Mouse (Mus musculus) kidney, embryonic 14.5 days (tissue): Measurements from ENCODE around the gene Cisd3. TPM values are rescaled to one million over a fixed set of nuclear protein-coding genes. Genes with fewer than 3 reads are reported as not detected.

Experiments used
- ATAC-seq: fragments of 200-750 bp; cut with Nextera tagmentation; 2 replicates; pipeline ENCODE4 v1.8.0; 2017; ENCODE audit warnings: moderate number of reproducible peaks, mild to moderate bottlenecking, moderate TSS enrichment, moderate library complexity; ENCODE audit not compliant: low FRiP score, low TSS enrichment
- H3K27ac ChIP-seq: fragments of 300-500 bp; sonication (generic); 2 replicates; pipeline ENCODE4 v1.5.1; 2014; ENCODE audit warnings: low read depth, mild to moderate bottlenecking, low read length, moderate library complexity, mixed read lengths
- H3K27me3 ChIP-seq: fragments of 300-500 bp; sonication (generic); 2 replicates; pipeline ENCODE4 v1.6.1; 2014; ENCODE audit warnings: mild to moderate bottlenecking, low read length; ENCODE audit not compliant: control insufficient read depth, insufficient read depth
- H3K36me3 ChIP-seq: fragments of 300-500 bp; sonication (generic); 2 replicates; pipeline ENCODE4 v1.6.1; 2014; ENCODE audit warnings: low read length, mixed read lengths; ENCODE audit not compliant: control insufficient read depth, insufficient read depth
- H3K4me1 ChIP-seq: fragments of 300-500 bp; sonication (generic); 2 replicates; pipeline ENCODE4 v1.6.1; 2014; ENCODE audit warnings: low read length, mixed read lengths; ENCODE audit not compliant: control insufficient read depth, insufficient read depth
- H3K4me2 ChIP-seq: fragments of 300-500 bp; sonication (generic); replicated peaks from 2 replicates; pipeline ENCODE4 v1.6.1; 2014; ENCODE audit warnings: low read depth, mild to moderate bottlenecking, low read length
- H3K4me3 ChIP-seq: fragments of 300-500 bp; sonication (generic); 2 replicates; pipeline ENCODE4 v1.5.1; 2014; ENCODE audit warnings: mild to moderate bottlenecking, low read length
- H3K9ac ChIP-seq: fragments of 300-500 bp; sonication (generic); 2 replicates; pipeline ENCODE4 v1.6.1; 2014; ENCODE audit warnings: low read depth, mild to moderate bottlenecking, low read length, moderate library complexity
- H3K9me3 ChIP-seq: fragments of 300-500 bp; sonication (generic); 2 replicates; pipeline ENCODE4 v1.6.1; 2016; ENCODE audit warnings: low read length; ENCODE audit not compliant: control insufficient read depth
- WGBS: fragments of 180-500 bp; shearing (Covaris S2); extraction: QIAGEN DNeasy Blood & Tissue Kit; methylation state at CpG from one replicate; pipeline ENCODE4 v1.1.7; 2014; 5-methylcytosine and 5-hydroxymethylcytosine counted together
- polyA plus RNA-seq: library from polyadenylated mRNA; unstranded; fragments of >200 nt; fragmentation: Nextera tagmentation; extraction: Ambion mirVana; gene quantifications from 2 replicates; pipeline ENCODE4 v1.2.1, GENCODE M21; 2014

Cisd3 gene
- polyA plus RNA-seq, 1 experiment from 2014 or later: 30.5 TPM

GRCm38 (mm10) chr11:97661648-97662133 lies 23.9 kb upstream of the Cisd3 start:
- Histone ChIP-seq H3K4me1 (peaks cover 45% of the 10 kb centered on the region), H3K9ac (peak overlapping the region; percentile 74), H3K36me3 (peaks cover 14% of the 10 kb centered on the region; the same call in 1 of the 2 replicates), H3K27ac (peak overlapping the region; percentile 91), H3K4me3 (peak overlapping the region; percentile 90), H3K4me2 (peak overlapping the region; percentile 89), H3K27me3 (peaks cover 2% of the 10 kb centered on the region; the same call in 1 of the 2 replicates), H3K9me3 (no peaks in the 10 kb centered on the region)
- no peak for ATAC-seq
- WGBS: 0% methylated on average over 17 of the region's 20 CpGs

- Histone ChIP-seq H3K4me1 (peaks cover 40% of the 10 kb centered on the region), H3K27ac (peak overlapping the region; percentile 91)
Measured at GRCm38 (mm10) chr11:97662207-97662892, 23.3 kb upstream of the Cisd3 start.

GRCm38 (mm10) chr11:97662893-97663527 lies 22.6 kb upstream of the Cisd3 start, which contains the start of gene Mllt6:
Gene Mllt6 (plus strand): TSS chr11:97663414.
- peak within 1 kb of the TSS; percentile 92 for H3K9ac ChIP-seq
- peak; percentile 37 for ATAC-seq
- H3K36me3 ChIP-seq: peaks cover 24% of the 10 kb centered on the region; the same call in 1 of the 2 replicates
- peaks cover 2% of the 10 kb centered on the region; the same call in 1 of the 2 replicates for H3K27me3 ChIP-seq
- H3K4me2 ChIP-seq: peak within 1 kb of the TSS; percentile 89
- no peaks in the 10 kb centered on the region for H3K9me3 ChIP-seq
- H3K4me1 ChIP-seq: peaks cover 38% of the 10 kb centered on the region
- 1% methylated on average over 53 of the region's 76 CpGs for WGBS
- H3K4me3 ChIP-seq: peak within 1 kb of the TSS; percentile 90
- H3K27ac ChIP-seq: peak within 1 kb of the TSS; percentile 91

More at GRCm38 (mm10) chr11:97662207-97662892, 23.3 kb upstream of the Cisd3 start:
- no peaks in the 10 kb centered on the region for H3K9me3 ChIP-seq
- peak overlapping the region; percentile 92 for H3K9ac ChIP-seq
- H3K4me3 ChIP-seq: peak overlapping the region; percentile 90
- WGBS: 1% methylated on average over 21 of the region's 21 CpGs
- H3K4me2 ChIP-seq: peak overlapping the region; percentile 89
- peaks cover 20% of the 10 kb centered on the region; the same call in 1 of the 2 replicates for H3K36me3 ChIP-seq
- peaks cover 2% of the 10 kb centered on the region; the same call in 1 of the 2 replicates for H3K27me3 ChIP-seq
- ATAC-seq: no peak

- Histone ChIP-seq H3K4me3 (peak overlapping the region; percentile 90), H3K9me3 (no peaks in the 10 kb centered on the region), H3K4me1 (peaks cover 43% of the 10 kb centered on the region), H3K27ac (peak overlapping the region; percentile 91), H3K4me2 (peak overlapping the region; percentile 89), H3K36me3 (peaks cover 30% of the 10 kb centered on the region), H3K27me3 (peaks cover 2% of the 10 kb centered on the region; the same call in 1 of the 2 replicates), H3K9ac (peak overlapping the region; percentile 92)
- ATAC-seq: peak; percentile 45; the same call in 1 of the 2 replicates
- 0% methylated on average over 26 of the region's 57 CpGs for WGBS
Measured at GRCm38 (mm10) chr11:97663528-97664338, 21.9 kb upstream of the Cisd3 start.

- Histone ChIP-seq H3K27me3 (peaks cover 2% of the 10 kb centered on the region; the same call in 1 of the 2 replicates), H3K4me1 (peaks cover 46% of the 10 kb centered on the region), H3K9ac (peak overlapping the region; percentile 92), H3K27ac (peak overlapping the region; percentile 91; the same call in 1 of the 2 replicates), H3K4me3 (peak overlapping the region; percentile 90), H3K36me3 (peaks cover 36% of the 10 kb centered on the region), H3K9me3 (no peaks in the 10 kb centered on the region), H3K4me2 (peak overlapping the region; percentile 89)
- no peak for ATAC-seq
- 2% methylated on average over 6 of the region's 8 CpGs for WGBS
Measured at GRCm38 (mm10) chr11:97664339-97664665, 21.3 kb upstream of the Cisd3 start.

GRCm38 (mm10) chr11:97664771-97665240 lies 20.8 kb upstream of the Cisd3 start:
- peaks cover 40% of the 10 kb centered on the region for H3K36me3 ChIP-seq
- peak overlapping the region; percentile 89 for H3K4me2 ChIP-seq
- H3K9ac ChIP-seq: peak overlapping the region; percentile 92
- no peak overlapping the region for H3K27ac ChIP-seq
- no peak for ATAC-seq
- H3K4me1 ChIP-seq: peaks cover 46% of the 10 kb centered on the region
- no peaks in the 10 kb centered on the region for H3K9me3 ChIP-seq
- 31% methylated on average over 6 of the region's 6 CpGs for WGBS
- H3K4me3 ChIP-seq: peak overlapping the region; percentile 90
- peaks cover 2% of the 10 kb centered on the region; the same call in 1 of the 2 replicates for H3K27me3 ChIP-seq

GRCm38 (mm10) chr11:97665431-97665830 lies 20.2 kb upstream of the Cisd3 start:
- no peak overlapping the region for H3K4me3 ChIP-seq
- peaks cover 52% of the 10 kb centered on the region for H3K4me1 ChIP-seq
- H3K27ac ChIP-seq: no peak overlapping the region
- WGBS: 89% methylated on average over 13 of the region's 13 CpGs
- peaks cover 2% of the 10 kb centered on the region; the same call in 1 of the 2 replicates for H3K27me3 ChIP-seq
- H3K9me3 ChIP-seq: no peaks in the 10 kb centered on the region
- H3K4me2 ChIP-seq: no peak overlapping the region
- ATAC-seq: no peak
- H3K9ac ChIP-seq: no peak overlapping the region
- H3K36me3 ChIP-seq: peaks cover 46% of the 10 kb centered on the region

- Histone ChIP-seq H3K4me2 (no peak overlapping the region), H3K27ac (no peak overlapping the region), H3K4me3 (no peak overlapping the region), H3K4me1 (peaks cover 50% of the 10 kb centered on the region), H3K9ac (no peak overlapping the region), H3K9me3 (no peaks in the 10 kb centered on the region), H3K27me3 (peaks cover 2% of the 10 kb centered on the region; the same call in 1 of the 2 replicates), H3K36me3 (peaks cover 53% of the 10 kb centered on the region)
- ATAC-seq: no peak
- 95% methylated on average over 7 of the region's 7 CpGs for WGBS
Measured at GRCm38 (mm10) chr11:97666221-97666620, 19.4 kb upstream of the Cisd3 start.
